Mouse (Mus musculus) stomach, embryonic 15.5 days (tissue): Measurements from ENCODE around the gene Gm49361. TPM values are rescaled to one million over a fixed set of nuclear protein-coding genes. Genes with fewer than 3 reads are reported as not detected.

Source experiments
- ATAC-seq: fragments of 200-750 bp; cut with Nextera tagmentation; 2 replicates; pipeline ENCODE4 v1.8.0; 2017; ENCODE audit warnings: low read depth, moderate number of reproducible peaks, moderate TSS enrichment; ENCODE audit not compliant: insufficient read depth, low FRiP score
- H3K27ac ChIP-seq: fragments of 300-500 bp; sonication (generic); 2 replicates; pipeline ENCODE4 v1.5.1; 2015; ENCODE audit warnings: mild to moderate bottlenecking, inconsistent platforms
- H3K27me3 ChIP-seq: fragments of 300-500 bp; sonication (generic); replicated peaks from 2 replicates; pipeline ENCODE4 v1.6.1; 2015; ENCODE audit warnings: inconsistent platforms
- H3K36me3 ChIP-seq: fragments of 300-500 bp; sonication (generic); 2 replicates; pipeline ENCODE4 v1.6.1; 2015; ENCODE audit warnings: inconsistent platforms
- H3K4me1 ChIP-seq: fragments of 300-500 bp; sonication (generic); 2 replicates; pipeline ENCODE4 v1.6.1; 2015; ENCODE audit warnings: inconsistent platforms
- H3K4me2 ChIP-seq: fragments of 300-500 bp; sonication (generic); 2 replicates; pipeline ENCODE4 v1.6.1; 2015; ENCODE audit warnings: mild to moderate bottlenecking, inconsistent platforms
- H3K4me3 ChIP-seq: fragments of 300-500 bp; sonication (generic); replicated peaks from 2 replicates; pipeline ENCODE4 v1.5.1; 2015; ENCODE audit warnings: inconsistent platforms
- H3K9ac ChIP-seq: fragments of 300-500 bp; sonication (generic); 2 replicates; pipeline ENCODE4 v1.6.1; 2015; ENCODE audit warnings: inconsistent platforms
- H3K9me3 ChIP-seq: fragments of 300-500 bp; sonication (generic); 2 replicates; pipeline ENCODE4 v1.6.1; 2016; ENCODE audit warnings: inconsistent platforms
- WGBS: fragments of 180-500 bp; shearing (Covaris S2); methylation state at CpG from one replicate; pipeline ENCODE4 v1.1.7; 2015; 5-methylcytosine and 5-hydroxymethylcytosine counted together
- polyA plus RNA-seq: library from polyadenylated mRNA; unstranded; fragments of >200 nt; fragmentation: Nextera tagmentation; extraction: Ambion mirVana; gene quantifications from 2 replicates; pipeline ENCODE4 v1.2.1, GENCODE M21; 2015

The Gm49361 gene
- polyA plus RNA-seq, 1 experiment from 2014 or later = not detected

- Histone ChIP-seq H3K4me2 (no peak overlapping the region), H3K36me3 (no peaks in the 10 kb centered on the region), H3K27ac (no peak overlapping the region), H3K9ac (no peak overlapping the region), H3K4me3 (no peak overlapping the region), H3K4me1 (no peaks in the 10 kb centered on the region), H3K27me3 (no peaks in the 10 kb centered on the region), H3K9me3 (no peaks in the 10 kb centered on the region)
- ATAC-seq = no peak
Observed at GRCm38 (mm10) chr14:57649501-57649900, 96.4 kb downstream of the Gm49361 start.

- no peaks in the 10 kb centered on the region for H3K27me3 ChIP-seq
- no peaks in the 10 kb centered on the region for H3K4me1 ChIP-seq
- H3K4me3 ChIP-seq = no peak overlapping the region
- 82% methylated on average over 4 of the region's 4 CpGs for WGBS
- H3K36me3 ChIP-seq = no peaks in the 10 kb centered on the region
- H3K27ac ChIP-seq = no peak overlapping the region
- H3K9ac ChIP-seq = no peak overlapping the region
- no peak for ATAC-seq
- no peak overlapping the region for H3K4me2 ChIP-seq
- no peaks in the 10 kb centered on the region for H3K9me3 ChIP-seq
Observed at GRCm38 (mm10) chr14:57646155-57646554, 99.7 kb downstream of the Gm49361 start.

- Histone ChIP-seq H3K4me2 (no peak overlapping the region), H3K9ac (no peak overlapping the region), H3K27me3 (no peaks in the 10 kb centered on the region), H3K4me1 (no peaks in the 10 kb centered on the region), H3K36me3 (no peaks in the 10 kb centered on the region), H3K9me3 (no peaks in the 10 kb centered on the region), H3K4me3 (no peak overlapping the region), H3K27ac (no peak overlapping the region)
- 80% methylated on average over 3 of the region's 3 CpGs for whole genome bisulfite sequencing
- ATAC-seq = peak; percentile 35; the same call in 1 of the 2 replicates
Observed at GRCm38 (mm10) chr14:57639153-57639552, 106.8 kb downstream of the Gm49361 start.

- no peaks in the 10 kb centered on the region for H3K4me1 ChIP-seq
- no peaks in the 10 kb centered on the region for H3K9me3 ChIP-seq
- H3K27me3 ChIP-seq = no peaks in the 10 kb centered on the region
- H3K36me3 ChIP-seq = no peaks in the 10 kb centered on the region
- no peak overlapping the region for H3K9ac ChIP-seq
- H3K27ac ChIP-seq = no peak overlapping the region
- WGBS = 75% methylated on average over 5 of the region's 5 CpGs
- H3K4me2 ChIP-seq = no peak overlapping the region
- no peak overlapping the region for H3K4me3 ChIP-seq
- ATAC-seq = no peak
Observed at GRCm38 (mm10) chr14:57634141-57634540, 111.8 kb downstream of the Gm49361 start.

DNA sequence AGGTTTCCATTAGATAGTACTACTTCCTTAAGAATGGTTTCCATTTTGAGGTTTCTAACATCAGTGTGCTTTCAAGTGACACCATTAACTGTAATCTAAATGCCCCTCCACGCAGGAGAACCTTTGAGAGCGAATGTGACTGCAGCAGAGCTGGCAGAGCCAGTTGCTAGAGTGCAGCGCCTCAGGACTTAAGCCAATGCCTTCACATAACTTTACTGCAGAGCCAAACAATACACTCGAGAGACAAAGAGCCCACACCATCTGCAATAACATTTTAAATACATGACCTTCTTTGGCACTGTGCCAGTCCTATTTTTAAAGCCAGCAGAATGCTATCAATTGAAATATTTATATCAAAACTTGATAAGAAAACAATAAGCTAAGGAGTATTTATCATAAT, 116.3 kb downstream of the Gm49361 start:
- H3K36me3 ChIP-seq = peaks cover 27% of the 10 kb centered on the region
- no peak overlapping the region for H3K9ac ChIP-seq
- no peaks in the 10 kb centered on the region for H3K27me3 ChIP-seq
- H3K4me3 ChIP-seq = no peak overlapping the region
- H3K9me3 ChIP-seq = no peaks in the 10 kb centered on the region
- no peaks in the 10 kb centered on the region for H3K4me1 ChIP-seq
- ATAC-seq = no peak
- WGBS = 54% methylated on average over 4 of the region's 4 CpGs
- no peak overlapping the region for H3K27ac ChIP-seq
- no peak overlapping the region for H3K4me2 ChIP-seq

DNA sequence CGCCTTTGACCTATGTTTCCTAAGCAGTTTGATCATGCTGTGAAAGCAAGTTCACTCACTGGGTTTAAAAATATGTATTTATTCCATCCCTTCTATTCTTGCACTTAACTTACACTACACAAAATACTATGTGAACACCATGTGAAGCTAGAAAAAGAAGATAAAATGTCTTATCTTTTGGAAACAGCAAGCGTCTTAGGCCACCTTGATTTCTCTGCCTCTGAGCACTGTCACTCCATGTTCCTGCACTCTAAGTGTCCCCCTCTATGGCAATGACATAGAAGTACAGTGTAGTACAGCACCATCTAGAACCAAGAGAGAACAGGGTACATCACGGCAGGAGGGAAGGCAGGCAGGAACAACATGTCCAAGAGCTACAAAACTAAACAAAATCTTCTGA, 123.0 kb downstream of the Gm49361 start:
- H3K36me3 ChIP-seq = peaks cover 16% of the 10 kb centered on the region
- no peak for ATAC-seq
- H3K4me1 ChIP-seq = no peaks in the 10 kb centered on the region
- H3K27me3 ChIP-seq = no peaks in the 10 kb centered on the region
- H3K4me2 ChIP-seq = no peak overlapping the region
- H3K4me3 ChIP-seq = no peak overlapping the region
- H3K9ac ChIP-seq = no peak overlapping the region
- WGBS = 86% methylated on average over 3 of the region's 3 CpGs
- H3K27ac ChIP-seq = no peak overlapping the region
- H3K9me3 ChIP-seq = no peaks in the 10 kb centered on the region

- WGBS = 77% methylated on average over 4 of the region's 4 CpGs
- H3K9ac ChIP-seq = no peak overlapping the region
- no peaks in the 10 kb centered on the region for H3K9me3 ChIP-seq
- H3K4me1 ChIP-seq = 0 out of 2 replicates have a peak, but pooled peaks cover under 1% of the 10 kb centered on the region
- no peak overlapping the region for H3K4me2 ChIP-seq
- no peak overlapping the region for H3K27ac ChIP-seq
- peaks cover 11% of the 10 kb centered on the region for H3K36me3 ChIP-seq
- H3K27me3 ChIP-seq = no peaks in the 10 kb centered on the region
- no peak overlapping the region for H3K4me3 ChIP-seq
- ATAC-seq = no peak
Observed at GRCm38 (mm10) chr14:57621699-57622098, 124.2 kb downstream of the Gm49361 start.

DNA sequence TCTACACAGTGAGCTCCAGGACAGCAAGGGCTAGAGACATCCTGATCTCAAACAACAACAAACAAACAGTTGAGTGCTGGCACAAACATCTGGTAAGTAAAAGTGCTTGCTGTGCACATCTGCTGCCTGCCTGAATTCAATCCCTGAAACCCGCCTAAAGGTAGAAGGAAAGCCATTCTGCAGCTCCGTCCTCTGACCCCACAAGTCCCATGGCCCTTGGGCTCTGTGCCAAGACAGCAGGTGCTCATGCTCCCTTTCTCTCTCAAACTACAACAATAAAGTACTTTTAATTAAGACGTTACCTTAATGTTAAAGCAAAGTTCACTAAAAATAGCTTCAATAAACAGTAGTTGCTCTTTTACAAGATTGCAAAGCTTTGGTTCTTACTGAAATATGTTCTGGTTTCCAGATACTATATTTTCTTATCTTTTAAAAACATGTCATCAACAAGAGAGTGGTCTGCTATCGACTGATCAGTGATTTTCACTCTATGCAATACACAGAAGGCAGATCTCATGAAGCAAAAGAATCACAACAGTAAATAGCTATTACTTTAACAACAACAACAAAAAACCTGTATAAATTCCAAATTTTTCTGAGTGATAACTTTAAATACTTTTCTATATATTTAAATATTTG, 125.2 kb downstream of the Gm49361 start:
- H3K9me3 ChIP-seq = no peaks in the 10 kb centered on the region
- H3K4me2 ChIP-seq = no peak overlapping the region
- no peak overlapping the region for H3K4me3 ChIP-seq
- WGBS = 51% methylated on average over 4 of the region's 4 CpGs
- ATAC-seq = no peak
- H3K36me3 ChIP-seq = peaks cover 4% of the 10 kb centered on the region; the same call in 1 of the 2 replicates
- H3K4me1 ChIP-seq = 0 out of 2 replicates have a peak, but pooled peaks cover 4% of the 10 kb centered on the region
- H3K27me3 ChIP-seq = no peaks in the 10 kb centered on the region
- no peak overlapping the region for H3K27ac ChIP-seq
- no peak overlapping the region for H3K9ac ChIP-seq

GRCm38 (mm10) chr14:57619487-57619886, 126.4 kb downstream of the Gm49361 start:
- 41% methylated on average over 2 of the region's 2 CpGs for WGBS
- Histone ChIP-seq H3K9ac (no peak overlapping the region), H3K9me3 (no peaks in the 10 kb centered on the region), H3K27me3 (no peaks in the 10 kb centered on the region), H3K27ac (no peak overlapping the region), H3K36me3 (no peaks in the 10 kb centered on the region), H3K4me1 (0 out of 2 replicates have a peak, but pooled peaks cover 4% of the 10 kb centered on the region), H3K4me2 (no peak overlapping the region), H3K4me3 (no peak overlapping the region)
- no peak for ATAC-seq

DNA sequence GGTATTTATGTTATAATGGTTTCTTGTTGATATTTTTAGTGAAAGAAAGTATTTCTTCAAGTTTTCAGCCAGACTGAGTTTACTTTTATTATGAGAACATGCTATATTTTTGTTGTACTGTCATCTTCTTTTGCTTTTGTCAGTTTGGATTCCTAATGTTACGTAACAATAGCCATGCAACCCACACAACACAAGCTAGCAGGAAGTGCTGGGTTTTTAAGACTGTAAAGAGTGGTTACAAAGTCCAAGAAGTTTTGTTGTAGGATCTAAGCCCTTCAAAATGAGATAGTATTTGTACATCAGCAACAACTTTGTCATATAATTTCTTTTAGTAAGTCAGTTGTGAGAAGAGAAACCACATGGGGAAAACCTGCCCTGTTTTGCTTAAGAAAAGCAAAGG, 128.2 kb downstream of the Gm49361 start:
- no peak for ATAC-seq

GRCm38 (mm10) chr14:57616339-57616965, 129.5 kb downstream of the Gm49361 start:
- Histone ChIP-seq H3K9me3 (no peaks in the 10 kb centered on the region), H3K36me3 (no peaks in the 10 kb centered on the region), H3K27ac (no peak overlapping the region), H3K9ac (no peak overlapping the region), H3K4me2 (no peak overlapping the region), H3K4me3 (no peak overlapping the region), H3K27me3 (no peaks in the 10 kb centered on the region), H3K4me1 (0 out of 2 replicates have a peak, but pooled peaks cover 4% of the 10 kb centered on the region)
- ATAC-seq = no peak
- WGBS = 77% methylated on average over 6 of the region's 6 CpGs

More for the DNA sequence above, 128.2 kb downstream of the Gm49361 start:
- Histone ChIP-seq H3K4me3 (no peak overlapping the region), H3K9ac (no peak overlapping the region), H3K36me3 (no peaks in the 10 kb centered on the region), H3K27me3 (no peaks in the 10 kb centered on the region), H3K9me3 (no peaks in the 10 kb centered on the region), H3K27ac (no peak overlapping the region), H3K4me2 (no peak overlapping the region), H3K4me1 (0 out of 2 replicates have a peak, but pooled peaks cover 4% of the 10 kb centered on the region)
- 95% methylated on average over 1 of the region's 1 CpGs for WGBS

- Histone ChIP-seq H3K4me3 (no peak overlapping the region), H3K27me3 (no peaks in the 10 kb centered on the region), H3K4me2 (no peak overlapping the region), H3K36me3 (no peaks in the 10 kb centered on the region), H3K9me3 (no peaks in the 10 kb centered on the region), H3K9ac (no peak overlapping the region), H3K27ac (no peak overlapping the region), H3K4me1 (0 out of 2 replicates have a peak, but pooled peaks cover 4% of the 10 kb centered on the region)
- no peak for ATAC-seq
- WGBS = 81% methylated on average over 6 of the region's 6 CpGs
Observed at GRCm38 (mm10) chr14:57615828-57616227, 130.1 kb downstream of the Gm49361 start.
